ENCODE assay signal across 20 mouse cellular contexts in genomic region chr3:116018606-116019005, GRCm38 (mm10). TPM values are rescaled to one million over a fixed set of nuclear protein-coding genes. Genes with fewer than 3 reads are reported as not detected.
DNase-seq lines count a peak whose midpoint lies in the region; ATAC-seq lines count a peak whose summit lies in the region.
"Had no signal": no experiment of that assay in that cellular context is flagged by ENCODE, and none has a peak within 500 bp of the region (broad histone marks: within the 10 kb centered on the region; RNA-seq: fewer than 3 reads in every experiment).

No protein-coding gene starts in this region.

- no peak overlapping the region for H3K4me3 ChIP-seq in kidney, embryonic 15.5 days (replicated peaks)
- H3K4me3 ChIP-seq: embryonic facial prominence, embryonic 12.5 days; forebrain, embryonic 15.5 days; heart, embryonic 15.5 days; hindbrain, embryonic 10.5 days; intestine, embryonic 15.5 days had no signal

- no peak overlapping the region for H3K27ac ChIP-seq in kidney, embryonic 15.5 days
- H3K27ac ChIP-seq: embryonic facial prominence, embryonic 12.5 days; forebrain, embryonic 15.5 days; heart, embryonic 15.5 days; hindbrain, embryonic 10.5 days; hindbrain, embryonic 14.5 days; intestine, embryonic 15.5 days had no signal

- no peaks in the 10 kb centered on the region for H3K36me3 ChIP-seq in kidney, embryonic 15.5 days
- H3K36me3 ChIP-seq: embryonic facial prominence, embryonic 12.5 days; forebrain, embryonic 15.5 days; heart, embryonic 15.5 days; hindbrain, embryonic 10.5 days; intestine, embryonic 15.5 days had no signal

- peak; percentile 66 for DNase-seq in cerebellum, adult 9-10 months
- no peak for DNase-seq in cerebellum, postnatal 4 days (ENCODE audit: low spot score in 2 of 2)
- peak; percentile 14 for DNase-seq in kidney, postnatal 14 days
- peak; percentile 39 to 46 for DNase-seq in cerebellum, postnatal 10 days
- peak; percentile 53 to 59 for DNase-seq in cerebellum, postnatal 25 days
- DNase-seq: adrenal gland, postnatal 14 days; gastrocnemius, postnatal 36 days; heart, adult 18-20 months; heart, postnatal 14 days had no signal

- H3K9ac ChIP-seq in kidney, embryonic 15.5 days: no peak overlapping the region
- H3K9ac ChIP-seq: embryonic facial prominence, embryonic 12.5 days; forebrain, embryonic 15.5 days; heart, embryonic 15.5 days; hindbrain, embryonic 14.5 days; intestine, embryonic 15.5 days had no signal

- no peaks in the 10 kb centered on the region for H3K27me3 ChIP-seq in kidney, embryonic 15.5 days
- H3K27me3 ChIP-seq: CH12.LX; embryonic facial prominence, embryonic 12.5 days; forebrain, embryonic 15.5 days; heart, embryonic 15.5 days; intestine, embryonic 15.5 days; Patski had no signal

- H3K9me3 ChIP-seq in kidney, embryonic 15.5 days (replicated peaks): no peaks in the 10 kb centered on the region
- H3K9me3 ChIP-seq: embryonic facial prominence, embryonic 12.5 days; forebrain, embryonic 15.5 days; heart, embryonic 15.5 days; hindbrain, embryonic 10.5 days; intestine, embryonic 15.5 days had no signal

- H3K4me1 ChIP-seq in kidney, embryonic 15.5 days: no peaks in the 10 kb centered on the region
- H3K4me1 ChIP-seq: heart, embryonic 15.5 days; hindbrain, embryonic 10.5 days; intestine, embryonic 15.5 days had no signal

- no peak for ATAC-seq in kidney, embryonic 15.5 days (replicated peaks; ENCODE audit: low FRiP score)
- ATAC-seq: activated CD4-positive, CD25-positive, alpha-beta regulatory T cell, adult 4 months; forebrain, embryonic 15.5 days; intestine, embryonic 15.5 days; Patski had no signal

- H3K4me2 ChIP-seq in kidney, embryonic 15.5 days: no peak overlapping the region
- H3K4me2 ChIP-seq: embryonic facial prominence, embryonic 12.5 days; forebrain, embryonic 15.5 days; heart, embryonic 11.5 days; heart, embryonic 15.5 days; hindbrain, embryonic 14.5 days; intestine, embryonic 15.5 days had no signal

- 74% methylated on average over 4 of the region's 4 CpGs for WGBS in kidney, embryonic 15.5 days

RNA-seq across cellular contexts. Expression of gene Extl2, which starts 11.3 kb away (rescaled TPM):
- 19.9 TPM in 2 replicates for polyA plus RNA-seq in kidney, embryonic 15.5 days (2015; fragmentation: Nextera tagmentation; extraction: Ambion mirVana)

RNA-seq across cellular contexts. Expression of gene Slc30a7, which starts 11.4 kb away (rescaled TPM):
- polyA plus RNA-seq in kidney, embryonic 15.5 days (2015; fragmentation: Nextera tagmentation; extraction: Ambion mirVana): 27.5 and 31.5 TPM in 2 replicates

Comparison
In these comparisons a context has a peak if more than half of its experiments do, and no peak if none do; other contexts are left out.
1. DNase-seq: peak in cerebellum, adult 9-10 months (single experiment), kidney, postnatal 14 days (single experiment), cerebellum, postnatal 10 days (2 of 2) and cerebellum, postnatal 25 days (2 of 2); none in cerebellum, postnatal 4 days (0 of 2).